Mouse (Mus musculus) embryonic fibroblast, embryonic 13.5 days (primary cell): Measurements from ENCODE around the gene Plb1.

Experiments used
- CTCF ChIP-seq: IDR thresholded peaks from 2 replicates; pipeline ENCODE4 v1.5.1; 2011; ENCODE audit warnings: mild to moderate bottlenecking, control low read depth, low read length, moderate library complexity, borderline replicate concordance; ENCODE audit not compliant: insufficient read depth
- POLR2A ChIP-seq: IDR thresholded peaks from 2 replicates; pipeline ENCODE4 v1.6.1; 2011; ENCODE audit warnings: low read depth, mild to moderate bottlenecking, control low read depth, low read length, moderate library complexity

DNA sequence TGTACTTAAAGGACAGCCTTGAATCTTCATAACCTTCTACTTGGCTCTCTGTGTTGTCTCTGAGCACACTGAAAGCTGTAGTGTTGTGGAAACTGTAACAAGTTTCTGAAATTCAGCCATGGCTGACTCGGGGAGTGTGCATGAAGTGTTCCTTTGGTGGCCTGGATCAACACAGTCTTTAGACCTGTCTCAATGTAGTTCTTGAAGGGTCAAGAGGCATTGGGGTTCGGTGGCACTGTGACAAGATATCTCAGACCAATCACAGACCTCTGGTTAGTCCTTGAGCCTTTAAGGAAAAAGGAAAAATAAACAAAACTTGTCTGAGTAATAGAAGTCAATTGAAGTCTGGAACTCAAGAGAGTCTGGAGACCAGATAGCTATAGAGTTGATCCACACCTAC is 58.8 kb downstream of the Plb1 start:
- TF ChIP-seq CTCF: no peak
- TF ChIP-seq POLR2A: no peak
